Mouse (Mus musculus): Measurements from ENCODE around the gene Gdf10.

DNA sequence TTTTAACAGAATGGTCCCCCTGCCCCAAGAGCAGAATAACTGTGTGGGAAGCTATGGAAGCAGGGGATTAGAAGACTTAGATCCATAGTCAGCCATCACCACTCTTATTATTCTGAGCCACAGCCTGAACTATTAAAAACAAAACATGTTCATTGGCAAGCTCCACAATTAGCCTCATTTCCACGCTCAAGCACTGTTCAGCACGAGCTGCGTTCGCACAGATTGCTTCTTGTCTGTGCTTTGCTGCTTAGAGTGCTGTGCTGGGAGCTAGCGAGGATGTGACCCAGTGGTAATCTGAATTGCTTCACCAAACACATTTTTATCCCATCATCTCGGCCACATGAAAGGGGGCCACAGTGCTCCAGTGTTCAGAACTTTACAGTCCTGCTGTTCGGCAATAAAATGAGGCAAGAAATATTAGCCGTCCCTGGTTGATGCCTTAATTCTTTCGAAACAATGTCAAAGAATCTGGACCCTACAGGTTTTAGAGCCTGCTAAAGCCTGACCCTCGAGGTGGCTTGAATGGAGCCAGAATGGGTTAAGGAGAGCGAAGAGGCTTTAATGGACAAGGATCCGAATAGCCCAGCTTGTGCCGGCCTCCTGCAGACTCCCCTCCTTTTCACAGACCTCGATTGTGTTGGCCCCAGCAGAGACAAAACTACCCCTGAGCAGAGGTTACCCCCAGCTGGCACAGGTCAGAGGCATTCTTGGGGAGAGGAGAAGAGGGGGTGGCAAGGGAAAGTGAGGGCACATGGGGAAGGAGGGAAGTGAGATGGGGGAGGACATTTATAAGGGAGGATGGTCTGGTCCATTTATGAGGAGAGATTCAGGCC lies 2.4 kb upstream of the Gdf10 start:
- no peak for TF ChIP-seq CTCF (IDR thresholded peaks at IDR 0.05; ENCODE audit: low read depth)
- TF ChIP-seq EP300 (IDR thresholded peaks at IDR 0.05; ENCODE audit: low read depth) = no peak

All from liver, embryonic 14.5 days (tissue).